Mouse (Mus musculus) naive thymus-derived CD4-positive, alpha-beta T cell, adult 2 months (primary cell): ENCODE results near the gene Sigmar1.
A peak's percentile ranks its signal among the peaks of the same experiment; 100 is the strongest.

Experiments used
- DNase-seq: peaks from one replicate; pipeline ENCODE4 v3.0.0-alpha.2; 2011; ENCODE audit warnings: low read depth

The Sigmar1 gene

GRCm38 (mm10) chr4:41756440-41756839, 483 bp upstream of the Sigmar1 start:
- no peak for DNase-seq

GRCm38 (mm10) chr4:41754797-41755337, 1.1 kb downstream of the Sigmar1 start, which contains the start of gene Galt:
Gene Galt (plus strand): TSS chr4:41755228.
- DNase-seq: no peak

- DNase-seq: no peak
Measured at GRCm38 (mm10) chr4:41745021-41745420, 10.9 kb downstream of the Sigmar1 start.

GRCm38 (mm10) chr4:41744131-41744530, 11.8 kb downstream of the Sigmar1 start:
- no peak for DNase-seq

- DNase-seq: peak; percentile 95
Measured at GRCm38 (mm10) chr4:41741158-41741560, 14.8 kb downstream of the Sigmar1 start.

- DNase-seq: peak; percentile 58
Measured at GRCm38 (mm10) chr4:41740380-41741157, 15.4 kb downstream of the Sigmar1 start.

GRCm38 (mm10) chr4:41739260-41739659, 16.7 kb downstream of the Sigmar1 start:
- no peak for DNase-seq

- DNase-seq: no peak
Measured at GRCm38 (mm10) chr4:41738256-41738603, 17.7 kb downstream of the Sigmar1 start.

- peak; percentile 88 for DNase-seq
Measured at GRCm38 (mm10) chr4:41737602-41738255, 18.2 kb downstream of the Sigmar1 start.

- DNase-seq: no peak
Measured at GRCm38 (mm10) chr4:41731052-41731765, 24.7 kb downstream of the Sigmar1 start, which contains the start of gene Arid3c. Gene Arid3c (minus strand): TSS chr4:41731142.

GRCm38 (mm10) chr4:41726826-41727621, 28.9 kb downstream of the Sigmar1 start:
- DNase-seq: no peak

- peak; percentile 93 for DNase-seq
Measured at GRCm38 (mm10) chr4:41722918-41723351, 33.0 kb downstream of the Sigmar1 start, which contains the start of gene Dctn3. Gene Dctn3 (minus strand): TSS chr4:41723170.

GRCm38 (mm10) chr4:41716834-41717233, 39.1 kb downstream of the Sigmar1 start:
- DNase-seq: no peak

- peak; percentile 74 for DNase-seq
Measured at GRCm38 (mm10) chr4:41715596-41715995, 40.4 kb downstream of the Sigmar1 start.

- DNase-seq: no peak
Measured at GRCm38 (mm10) chr4:41715082-41715481, 40.9 kb downstream of the Sigmar1 start.

GRCm38 (mm10) chr4:41714276-41714675, 41.7 kb downstream of the Sigmar1 start:
- DNase-seq: peak; percentile 79

- peak; percentile 90 for DNase-seq
Measured at GRCm38 (mm10) chr4:41713197-41714067, 42.5 kb downstream of the Sigmar1 start, which contains the start of gene Rpp25l. Gene Rpp25l (minus strand): TSS chr4:41713534.

- DNase-seq: no peak
Measured at GRCm38 (mm10) chr4:41712421-41713196, 43.3 kb downstream of the Sigmar1 start.

GRCm38 (mm10) chr4:41711705-41712375, 44.1 kb downstream of the Sigmar1 start:
- DNase-seq: no peak
